Mouse (Mus musculus) common myeloid progenitor, adult 5-6 weeks (primary cell): Measurements from ENCODE around the gene Slc9a9. TPM values are rescaled to one million over a fixed set of nuclear protein-coding genes. Genes with fewer than 3 reads are reported as not detected.

ENCODE experiments used
- ATAC-seq: replicated peaks from 2 replicates; pipeline ENCODE4 v1.8.0; 2016; ENCODE audit warnings: low read depth, mild to moderate bottlenecking, moderate TSS enrichment, inconsistent platforms; ENCODE audit not compliant: poor library complexity, severe bottlenecking
- total RNA-seq: library from RNA; stranded (forward); fragments of 200-1000, 187-1606 nt; gene quantifications from 2 replicates; pipeline ENCODE4 v1.2.3, GENCODE M21; 2017

Slc9a9 gene
- total RNA-seq, 1 experiment from 2014 or later: 13.7 TPM

- no peak for ATAC-seq
Measured at GRCm38 (mm10) chr9:94680468-94681094, 10.9 kb downstream of the Slc9a9 start.

GRCm38 (mm10) chr9:94681095-94681487 is 11.4 kb downstream of the Slc9a9 start:
- no peak for ATAC-seq

- no peak for ATAC-seq
Measured at GRCm38 (mm10) chr9:94682260-94682659, 12.6 kb downstream of the Slc9a9 start.

- ATAC-seq: no peak
Measured at GRCm38 (mm10) chr9:94685640-94686039, 15.9 kb downstream of the Slc9a9 start.

- no peak for ATAC-seq
Measured at GRCm38 (mm10) chr9:94686380-94686779, 16.7 kb downstream of the Slc9a9 start.

- ATAC-seq: no peak
Measured at GRCm38 (mm10) chr9:94687203-94687859, 17.6 kb downstream of the Slc9a9 start.

GRCm38 (mm10) chr9:94691311-94692087 is 21.8 kb downstream of the Slc9a9 start:
- ATAC-seq: peak; percentile 70

GRCm38 (mm10) chr9:94692122-94692521 is 22.4 kb downstream of the Slc9a9 start:
- peak; percentile 2; the same call in 1 of the 2 replicates for ATAC-seq

- no peak for ATAC-seq
Measured at GRCm38 (mm10) chr9:94694243-94694642, 24.5 kb downstream of the Slc9a9 start.

- no peak for ATAC-seq
Measured at GRCm38 (mm10) chr9:94694983-94695382, 25.3 kb downstream of the Slc9a9 start.

GRCm38 (mm10) chr9:94696539-94697079 is 26.9 kb downstream of the Slc9a9 start:
- peak; percentile 73 for ATAC-seq

GRCm38 (mm10) chr9:94698175-94698574 is 28.5 kb downstream of the Slc9a9 start:
- peak; percentile 40 for ATAC-seq

GRCm38 (mm10) chr9:94700549-94700948 is 30.8 kb downstream of the Slc9a9 start:
- 0 out of 2 replicates have a peak, but pooled peaks have one; percentile 33 for ATAC-seq

- no peak for ATAC-seq
Measured at GRCm38 (mm10) chr9:94701193-94701869, 31.6 kb downstream of the Slc9a9 start.

GRCm38 (mm10) chr9:94701965-94702634 is 32.4 kb downstream of the Slc9a9 start:
- ATAC-seq: no peak

GRCm38 (mm10) chr9:94704986-94705757 is 35.5 kb downstream of the Slc9a9 start:
- ATAC-seq: no peak

GRCm38 (mm10) chr9:94705758-94706026 is 36.0 kb downstream of the Slc9a9 start:
- 0 out of 2 replicates have a peak, but pooled peaks have one; percentile 22 for ATAC-seq

GRCm38 (mm10) chr9:94712084-94712483 is 42.4 kb downstream of the Slc9a9 start:
- no peak for ATAC-seq

GRCm38 (mm10) chr9:94716695-94717094 is 47.0 kb downstream of the Slc9a9 start:
- ATAC-seq: peak; percentile 36; the same call in 1 of the 2 replicates
